Mouse (Mus musculus) brain, adult 2 months (tissue): ENCODE results near the gene Fbxo3.
"Not testable (repeated sequence)": the region's sequence is repeated elsewhere in the genome, so short reads cannot be mapped to it uniquely, and the experiment has no call there.

Experiments used
- DNase-seq: peaks from one replicate; pipeline ENCODE4 v3.0.0; 2011; ENCODE audit warnings: low read depth, low spot score

Gene Fbxo3

GRCm38 (mm10) chr2:104096256-104096655 is 68.7 kb downstream of the Fbxo3 start:
- DNase-seq = no peak

GRCm38 (mm10) chr2:104096796-104097195 is 69.3 kb downstream of the Fbxo3 start:
- DNase-seq = not testable (repeated sequence)

GRCm38 (mm10) chr2:104097396-104097795 is 69.9 kb downstream of the Fbxo3 start:
- DNase-seq = not testable (repeated sequence)

GRCm38 (mm10) chr2:104098529-104099230 is 71.2 kb downstream of the Fbxo3 start:
- no peak for DNase-seq

GRCm38 (mm10) chr2:104099231-104099585 is 71.7 kb downstream of the Fbxo3 start:
- DNase-seq = no peak

GRCm38 (mm10) chr2:104099946-104100345 is 72.4 kb downstream of the Fbxo3 start:
- no peak for DNase-seq

- DNase-seq = no peak
These were observed 77.3 kb downstream of the Fbxo3 start for GRCm38 (mm10) chr2:104104800-104105199.

- not testable (repeated sequence) for DNase-seq
These were observed 81.5 kb downstream of the Fbxo3 start for GRCm38 (mm10) chr2:104109021-104109420.

- DNase-seq = no peak
These were observed 82.0 kb downstream of the Fbxo3 start for GRCm38 (mm10) chr2:104109528-104109927.

GRCm38 (mm10) chr2:104110031-104110430 is 82.5 kb downstream of the Fbxo3 start:
- DNase-seq = no peak

- DNase-seq = not testable (repeated sequence)
These were observed 83.8 kb downstream of the Fbxo3 start for GRCm38 (mm10) chr2:104111170-104111797.
